Mouse (Mus musculus): ENCODE results near the gene Gucy2c.

Gucy2c gene

DNA sequence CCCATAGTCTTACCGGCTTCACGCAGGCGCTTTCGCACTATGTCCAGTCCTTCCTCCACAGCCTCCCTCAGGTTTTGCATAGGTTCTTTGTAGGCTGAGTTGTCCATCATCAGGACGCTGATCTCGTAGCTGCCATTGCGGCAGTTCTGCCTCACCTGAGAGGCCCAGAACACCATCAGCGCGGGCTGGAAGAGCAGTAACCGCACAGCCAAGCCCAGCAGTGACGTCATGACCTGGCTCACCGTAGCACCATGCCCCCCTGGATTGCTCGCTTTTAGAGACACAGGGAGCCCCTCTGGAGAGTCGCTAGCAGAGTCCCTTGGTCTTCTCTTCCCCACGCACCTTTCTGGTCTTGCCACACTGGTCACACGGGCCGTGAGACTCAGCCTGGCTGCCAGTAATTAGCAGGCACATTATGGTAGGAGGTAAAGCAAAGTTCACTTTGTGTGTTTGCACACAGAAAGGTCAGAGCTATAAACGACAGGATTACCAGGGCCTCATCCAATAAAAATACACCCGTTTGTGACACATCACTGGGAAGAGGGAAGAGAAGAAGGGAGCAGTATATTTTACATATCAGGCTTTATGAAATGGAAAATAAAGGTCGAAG is at the start of gene Gucy2c:
Gucy2c (minus strand) TSS at position 389 of the 610 bp plus-strand sequence.
- DNase-seq (ENCODE audit: extremely low read depth, insufficient read length, low spot score) = no peak

DNA sequence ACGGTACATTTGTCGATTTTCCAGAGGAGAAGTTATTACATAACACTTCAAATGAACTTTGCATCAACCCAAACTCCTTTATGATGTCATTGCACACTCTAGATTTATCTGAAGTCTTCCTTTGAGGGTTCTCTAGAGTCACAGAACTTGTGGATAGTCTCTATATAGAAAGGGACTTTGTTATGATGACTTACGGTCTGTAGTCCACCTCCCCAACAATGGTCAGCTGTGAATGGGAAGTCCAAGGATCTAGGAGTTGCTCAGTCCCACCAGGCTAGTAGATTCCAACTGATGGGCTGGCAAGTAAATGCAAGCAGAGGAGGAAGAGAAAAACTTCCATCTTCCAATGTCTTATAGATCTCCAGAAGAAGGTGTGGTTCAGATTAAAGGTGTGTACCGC is 47.1 kb upstream of the Gucy2c start:
- no peak for DNase-seq (ENCODE audit: extremely low read depth, insufficient read length, low spot score)

DNA sequence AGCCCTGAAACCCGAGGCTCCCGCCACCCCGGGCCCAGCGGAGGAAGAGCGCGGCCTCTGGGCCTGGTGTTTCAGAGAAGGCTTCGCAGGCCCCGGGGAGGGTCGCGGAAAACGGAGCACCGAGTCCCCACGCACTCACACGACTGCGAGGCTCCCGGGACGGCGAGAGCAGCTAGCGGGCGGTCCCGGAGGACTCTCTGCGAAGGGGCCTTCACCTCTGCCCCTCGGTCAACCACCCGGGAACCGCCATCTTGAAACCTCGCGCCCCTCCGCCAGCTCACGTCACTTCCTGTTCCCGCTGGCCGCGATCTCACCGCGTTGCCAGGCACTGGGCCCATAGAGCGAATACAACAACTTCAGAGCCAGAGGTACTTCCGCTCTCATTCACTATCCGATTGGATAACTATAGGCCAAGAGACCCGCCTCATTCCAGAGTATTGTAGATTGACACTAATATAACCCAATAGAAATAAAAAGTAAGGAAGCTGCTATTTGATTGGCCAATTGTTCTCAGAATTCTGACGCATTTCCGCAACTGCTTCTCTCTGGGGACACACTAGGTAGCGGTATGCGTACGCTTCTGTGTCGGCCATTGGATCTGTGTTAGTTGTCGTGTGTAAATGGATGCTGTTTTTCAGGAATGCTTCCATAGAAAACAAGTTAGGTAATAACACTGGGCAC is 46.5 kb upstream of the Gucy2c start, which contains the start of gene Wbp11:
Wbp11 (minus strand) TSS at position 353 of the 681 bp plus-strand sequence.
- DNase-seq (ENCODE audit: extremely low read depth, insufficient read length, low spot score) = peak; percentile 96

DNA sequence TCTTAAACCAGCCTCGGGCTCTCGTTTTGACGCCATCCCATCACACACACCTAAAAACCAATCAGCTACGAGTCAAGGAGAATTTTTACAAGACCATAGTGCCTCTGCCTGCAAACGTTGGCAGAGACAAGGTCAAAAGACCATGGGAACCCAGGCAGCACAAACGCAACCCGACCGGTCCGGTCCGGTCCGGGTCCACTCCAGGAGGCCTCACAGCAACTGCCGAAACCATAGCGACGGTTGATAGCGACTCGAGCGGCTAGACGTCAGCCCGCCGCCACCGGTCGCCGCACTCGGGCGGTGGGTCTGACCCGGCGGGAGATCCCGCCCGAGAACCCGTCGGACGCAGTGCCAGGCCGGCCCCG is 45.9 kb upstream of the Gucy2c start, which contains the start of gene BC049715:
BC049715 (plus strand) TSS at position 111 of the 365 bp plus-strand sequence.
- no peak for DNase-seq (ENCODE audit: extremely low read depth, insufficient read length, low spot score)

DNA sequence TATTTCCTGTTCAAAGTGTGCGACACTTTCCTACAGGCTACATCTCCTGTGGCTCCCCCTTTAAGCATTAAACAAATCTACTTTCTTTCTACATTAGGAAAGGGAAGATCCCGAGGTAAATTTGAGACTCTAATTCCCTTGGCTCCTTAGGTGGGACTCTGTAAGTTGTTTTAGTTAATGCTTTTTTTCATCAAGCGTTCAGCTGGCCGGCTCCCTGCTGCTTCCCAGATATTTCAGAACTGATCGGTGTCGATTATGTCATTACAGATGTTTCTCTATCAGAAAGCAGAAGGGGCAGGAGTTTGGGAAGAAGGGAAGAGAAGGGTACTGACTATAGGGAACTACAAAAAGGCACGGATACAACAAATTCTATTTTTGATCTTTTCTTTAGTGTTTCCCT is 45.6 kb upstream of the Gucy2c start:
- DNase-seq (ENCODE audit: extremely low read depth, insufficient read length, low spot score) = no peak

DNA sequence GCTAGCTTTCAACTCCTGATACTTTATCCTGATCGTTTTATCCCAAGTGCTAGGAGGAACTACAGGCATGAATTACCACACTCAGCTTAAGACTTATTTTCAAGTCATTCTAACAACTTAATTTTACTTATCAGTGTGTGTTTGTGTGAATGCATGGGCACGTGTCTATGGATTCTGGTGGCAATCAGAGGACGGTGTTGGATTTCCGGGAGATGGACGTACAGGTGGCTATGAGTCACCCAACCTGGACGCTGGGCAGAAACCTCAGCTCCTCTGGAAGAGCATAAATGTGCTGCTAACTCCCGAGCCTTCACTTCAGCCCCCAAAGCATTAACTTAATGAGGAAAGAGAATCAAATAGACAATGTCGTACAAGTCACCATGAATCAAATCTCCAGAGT is 43.4 kb upstream of the Gucy2c start:
- no peak for DNase-seq (ENCODE audit: extremely low read depth, insufficient read length, low spot score)

DNA sequence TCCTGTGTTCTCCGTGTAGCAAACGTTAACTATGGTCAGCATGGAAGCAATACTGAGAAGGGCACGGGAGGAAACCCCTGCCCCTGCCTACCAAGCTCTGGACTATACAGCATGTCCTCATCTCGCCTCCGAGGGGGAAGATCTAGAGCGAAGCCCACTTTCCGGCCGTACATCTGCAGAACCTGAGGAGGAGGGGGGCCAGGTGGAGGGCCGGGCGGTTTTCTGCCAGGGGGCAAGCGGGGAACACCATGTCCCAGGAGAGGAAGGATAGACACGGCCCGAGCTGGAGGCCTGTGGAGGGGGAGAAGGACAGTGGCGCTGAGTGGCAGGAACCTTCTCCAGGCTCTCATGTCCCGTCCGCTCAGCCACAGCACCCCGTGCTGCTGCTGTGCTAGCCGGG is 39.5 kb upstream of the Gucy2c start:
- no peak for DNase-seq (ENCODE audit: extremely low read depth, insufficient read length, low spot score)

DNA sequence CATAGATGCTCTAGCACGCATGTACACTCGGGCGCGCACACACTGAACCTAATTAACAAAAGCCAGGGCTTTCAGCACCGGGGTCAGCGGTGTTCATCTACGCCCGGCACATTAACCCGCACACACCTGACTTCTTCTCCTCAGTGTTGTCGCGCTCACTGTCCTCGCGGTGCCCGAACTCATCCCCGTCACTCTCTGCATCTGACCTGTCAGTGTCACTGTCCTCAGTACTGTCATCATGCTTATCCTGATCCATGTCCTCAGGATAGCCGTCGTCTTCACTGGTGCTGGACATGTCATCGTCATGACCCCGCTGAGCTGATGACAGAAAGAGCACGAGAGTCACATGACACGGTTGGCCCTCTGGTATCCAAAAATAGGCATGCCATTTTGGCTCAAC is 38.8 kb upstream of the Gucy2c start:
- no peak for DNase-seq (ENCODE audit: extremely low read depth, insufficient read length, low spot score)

DNA sequence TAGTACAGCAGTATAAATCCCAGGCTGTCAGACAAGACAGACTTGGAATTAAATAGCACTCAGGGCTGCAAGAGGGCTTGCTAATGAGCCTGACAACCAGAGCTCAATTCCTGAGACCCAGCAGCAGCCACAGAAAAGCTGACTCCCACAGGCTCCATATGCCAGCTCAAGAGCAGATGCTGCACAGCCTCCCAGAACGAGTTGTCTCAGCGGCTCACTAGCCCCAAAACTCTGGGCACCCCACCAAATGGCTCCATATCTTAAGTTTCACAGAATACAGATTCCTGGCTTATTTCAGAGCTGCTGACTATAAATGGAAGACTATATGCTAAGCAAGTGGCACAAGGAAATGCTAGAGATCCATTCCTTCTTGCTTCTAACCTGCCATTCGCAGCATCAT is 36.0 kb upstream of the Gucy2c start:
- no peak for DNase-seq (ENCODE audit: extremely low read depth, insufficient read length, low spot score)

DNA sequence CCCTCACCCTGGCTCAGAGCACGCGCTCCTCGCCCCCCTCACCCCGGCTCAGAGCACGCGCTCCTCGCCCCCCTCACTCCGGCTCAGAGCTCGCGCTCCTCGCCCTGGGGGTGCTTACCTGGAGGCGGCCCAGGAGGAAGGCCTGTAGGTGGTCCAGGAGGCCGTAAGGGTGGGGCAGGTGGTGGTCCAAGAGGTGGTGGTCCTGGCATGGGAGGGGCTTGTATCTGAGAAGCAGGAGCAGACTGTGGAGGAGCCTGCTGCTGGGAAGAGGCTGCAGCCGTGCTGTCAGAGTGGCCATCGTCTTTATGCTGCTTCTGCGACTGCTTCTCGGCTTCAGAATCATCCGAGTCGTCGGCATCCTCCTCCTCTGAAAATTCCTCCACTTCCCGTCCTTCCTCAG is 35.3 kb upstream of the Gucy2c start:
- DNase-seq (ENCODE audit: extremely low read depth, insufficient read length, low spot score) = no peak

DNA sequence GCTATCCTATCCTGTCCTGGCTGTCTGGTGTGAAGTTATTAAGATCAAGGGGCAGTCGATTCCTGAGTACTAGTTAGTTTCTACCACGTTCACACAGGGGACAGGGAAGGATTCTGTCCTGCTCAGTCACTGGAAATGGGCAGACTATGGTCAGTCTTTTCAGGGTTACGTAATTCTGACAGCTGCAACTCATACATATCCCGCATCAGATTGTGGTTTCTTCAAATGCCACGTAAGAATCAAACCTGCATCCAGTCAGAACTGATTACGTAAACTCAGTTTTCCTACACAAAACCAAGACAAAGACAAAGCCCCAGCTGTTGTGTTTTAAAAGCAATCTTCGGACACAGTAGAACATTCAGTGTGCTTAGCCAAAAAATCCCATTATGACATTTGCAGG is 33.8 kb upstream of the Gucy2c start:
- no peak for DNase-seq (ENCODE audit: extremely low read depth, insufficient read length, low spot score)

DNA sequence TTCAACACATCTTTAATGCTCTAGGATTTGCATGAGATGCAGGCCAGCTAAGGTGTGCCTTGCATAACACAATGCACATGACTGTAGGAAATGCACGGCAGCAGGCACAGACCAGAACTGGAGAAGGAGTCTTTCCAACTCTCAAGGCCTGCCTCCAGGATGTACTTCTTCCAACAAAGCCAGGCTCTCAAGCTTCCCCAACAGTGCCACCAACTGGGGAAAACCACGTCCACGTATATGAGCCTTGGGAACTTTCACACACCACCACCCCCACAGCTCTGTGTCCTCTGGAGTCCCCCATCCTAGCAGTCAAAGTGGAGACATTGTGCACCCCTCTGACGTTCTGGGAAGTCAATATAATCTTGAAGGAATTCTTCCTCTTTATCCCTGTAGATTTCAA is 31.6 kb upstream of the Gucy2c start:
- no peak for DNase-seq (ENCODE audit: extremely low read depth, insufficient read length, low spot score)

DNA sequence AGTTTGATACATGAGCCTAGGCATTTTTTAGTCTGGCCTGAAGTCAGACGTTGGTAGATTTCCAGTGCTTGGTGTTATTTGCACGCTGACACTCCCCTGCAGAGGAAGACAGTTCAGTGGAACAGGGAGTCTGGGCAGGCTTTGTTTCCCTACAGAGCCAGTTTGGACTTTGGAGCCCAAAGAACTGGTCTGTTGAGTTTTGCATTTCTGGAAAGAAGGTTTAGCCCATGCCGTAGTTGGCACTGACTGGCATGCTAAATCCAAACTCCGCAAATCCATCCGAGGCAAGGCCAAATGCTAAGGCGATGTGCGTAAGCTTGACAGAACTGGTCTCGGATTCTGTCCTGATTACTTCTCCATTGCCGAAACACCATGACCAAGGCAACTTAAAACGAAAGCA is 29.6 kb upstream of the Gucy2c start:
- DNase-seq (ENCODE audit: extremely low read depth, insufficient read length, low spot score) = no peak

DNA sequence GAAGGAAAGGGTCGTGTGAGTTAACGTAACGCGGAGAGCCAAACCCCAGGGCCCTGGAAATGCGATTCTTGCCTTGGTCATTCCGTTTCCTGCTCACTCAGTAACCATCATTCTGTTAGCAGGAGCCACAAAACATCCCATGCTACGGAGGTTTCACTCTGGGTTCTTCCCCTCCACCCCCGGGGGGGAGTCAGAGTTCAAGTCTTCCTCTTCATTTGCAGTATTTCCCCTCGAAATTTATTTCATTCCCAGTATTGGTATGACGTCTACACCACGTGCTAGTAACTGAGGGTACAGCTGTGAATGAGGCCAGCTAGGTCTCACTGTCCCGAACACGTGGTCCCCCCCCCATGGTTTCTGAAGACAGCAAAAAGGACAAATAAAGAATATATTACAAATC is 28.1 kb upstream of the Gucy2c start:
- DNase-seq (ENCODE audit: extremely low read depth, insufficient read length, low spot score) = no peak

DNA sequence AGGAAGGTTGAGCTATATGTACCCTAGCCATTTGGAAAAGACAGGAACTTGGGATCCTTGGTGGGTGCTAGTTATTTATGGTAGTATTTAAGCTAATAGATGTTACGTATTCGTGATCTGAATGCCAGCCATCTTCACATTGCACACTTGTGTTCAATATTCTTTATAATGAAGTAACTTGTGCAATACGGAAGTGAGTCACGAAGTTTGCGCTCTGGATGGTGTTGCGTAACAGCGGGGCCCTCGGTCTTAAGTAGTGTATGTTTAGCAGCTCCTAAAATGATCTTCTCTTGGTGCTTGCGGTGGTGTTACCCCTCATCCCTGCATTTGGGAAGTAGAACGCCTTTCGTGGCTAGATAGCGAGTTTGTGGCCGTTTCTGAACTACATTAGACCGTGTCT is 27.5 kb upstream of the Gucy2c start:
- DNase-seq (ENCODE audit: extremely low read depth, insufficient read length, low spot score) = peak; percentile 72

DNA sequence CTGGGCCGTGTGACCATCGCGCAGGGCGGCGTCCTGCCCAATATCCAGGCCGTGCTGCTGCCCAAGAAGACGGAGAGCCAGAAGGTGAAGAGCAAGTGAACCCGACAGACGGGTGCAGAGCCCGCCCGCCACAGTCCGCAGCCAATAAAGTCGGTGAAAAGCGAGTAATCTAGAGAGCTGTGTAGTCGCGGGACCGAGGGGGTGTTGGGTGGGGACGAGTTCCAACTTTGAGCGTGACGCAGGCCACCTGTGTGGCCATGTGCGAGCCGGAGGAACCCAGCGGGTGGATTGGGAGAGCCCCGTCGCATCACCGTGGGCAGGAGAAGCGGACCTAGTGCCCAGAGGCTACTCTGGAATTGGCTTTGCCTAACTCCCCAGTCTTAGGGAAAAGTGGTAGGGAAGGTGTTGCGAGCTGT is 27.1 kb upstream of the Gucy2c start:
- peak; percentile 82 for DNase-seq (ENCODE audit: extremely low read depth, insufficient read length, low spot score)

DNA sequence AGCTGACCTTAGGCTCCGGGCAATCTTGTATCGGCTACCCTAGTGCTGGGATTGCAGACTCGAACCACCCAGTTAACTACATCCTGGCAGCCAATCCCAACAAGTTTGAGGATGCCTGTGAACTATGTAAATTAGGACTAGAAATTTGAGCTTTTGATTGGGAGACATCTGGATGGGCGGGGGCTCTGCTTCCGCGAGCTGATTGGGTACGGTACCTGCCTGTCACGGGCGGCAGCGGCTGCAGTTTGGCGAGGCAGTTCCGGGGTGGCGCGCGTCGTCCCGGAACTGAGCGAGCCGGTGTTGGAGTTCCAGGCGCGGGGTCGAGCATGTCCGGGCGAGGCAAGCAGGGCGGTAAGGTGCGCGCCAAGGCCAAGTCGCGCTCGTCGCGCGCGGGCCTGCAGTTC is 26.5 kb upstream of the Gucy2c start, which contains the start of gene H2afj:
H2afj (plus strand) TSS at position 231 of the 404 bp plus-strand sequence.
- peak; percentile 99 for DNase-seq (ENCODE audit: extremely low read depth, insufficient read length, low spot score)

DNA sequence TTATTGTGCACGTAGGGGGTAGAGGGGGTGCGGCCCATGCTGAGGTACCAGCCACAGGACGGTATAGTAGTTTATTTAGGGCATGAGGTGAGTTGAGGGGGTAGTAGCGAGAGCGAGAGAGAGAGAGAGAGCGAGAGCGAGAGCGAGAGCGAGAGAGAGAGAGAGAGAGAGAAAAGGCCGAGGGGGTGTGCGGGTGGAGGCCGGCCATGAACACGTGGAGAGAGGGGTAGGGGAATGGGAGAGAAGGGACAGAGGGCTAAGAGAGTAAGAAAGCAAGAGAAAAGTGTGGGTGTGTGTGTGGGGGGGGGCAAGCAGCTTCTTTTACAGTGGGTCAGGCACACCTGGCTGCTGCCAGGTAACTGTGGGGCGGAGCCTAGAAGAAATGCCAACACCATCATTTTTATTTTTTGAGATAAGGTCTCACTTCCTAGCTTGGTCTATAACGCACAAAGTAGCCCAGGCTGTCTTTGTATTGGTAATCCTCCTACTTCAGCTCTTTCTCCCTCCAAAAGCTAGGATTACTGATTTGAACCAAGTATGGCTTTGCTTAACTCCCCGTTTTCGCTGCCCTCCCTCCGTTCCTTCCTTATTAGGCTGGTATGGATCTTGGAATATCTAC is 25.9 kb upstream of the Gucy2c start:
- no peak for DNase-seq (ENCODE audit: extremely low read depth, insufficient read length, low spot score)

DNA sequence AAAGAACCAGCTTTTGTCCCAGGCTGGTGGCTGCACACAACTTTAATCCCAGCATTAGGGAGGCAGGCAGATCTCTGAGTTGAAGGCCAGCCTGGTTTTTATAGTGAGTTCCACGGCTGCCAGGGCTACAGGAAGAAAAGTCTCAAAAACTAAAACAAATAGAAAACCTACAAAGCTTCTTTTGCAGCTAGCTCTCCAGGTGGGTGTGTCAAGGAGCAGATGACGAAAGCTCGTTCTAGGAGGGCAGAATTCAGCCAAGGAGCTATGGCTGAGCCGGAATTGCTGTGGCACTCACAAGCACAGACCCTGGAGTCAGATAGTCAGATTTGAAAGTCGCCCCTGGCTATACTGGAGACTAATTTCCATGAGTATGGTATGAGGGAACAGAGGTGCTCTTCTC is 25.3 kb upstream of the Gucy2c start:
- DNase-seq (ENCODE audit: extremely low read depth, insufficient read length, low spot score) = no peak

DNA sequence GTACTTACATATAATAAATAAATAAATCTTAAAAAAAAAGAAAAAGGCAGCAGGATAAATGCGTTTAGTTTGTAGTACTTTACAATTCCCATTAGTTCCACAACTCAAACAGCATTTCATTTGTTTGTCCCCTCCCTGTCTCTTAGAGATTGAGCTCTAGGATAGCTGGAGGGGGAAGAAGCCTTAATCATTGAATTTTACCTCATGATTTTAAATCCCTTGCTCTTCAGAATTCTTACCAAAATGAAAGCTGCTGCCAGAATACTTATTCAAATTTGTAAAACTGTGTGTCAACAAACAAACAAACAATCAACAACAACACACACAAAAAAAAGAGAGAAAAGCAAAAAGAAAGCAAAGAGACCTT is 23.8 kb upstream of the Gucy2c start:
- no peak for DNase-seq (ENCODE audit: extremely low read depth, insufficient read length, low spot score)

DNA sequence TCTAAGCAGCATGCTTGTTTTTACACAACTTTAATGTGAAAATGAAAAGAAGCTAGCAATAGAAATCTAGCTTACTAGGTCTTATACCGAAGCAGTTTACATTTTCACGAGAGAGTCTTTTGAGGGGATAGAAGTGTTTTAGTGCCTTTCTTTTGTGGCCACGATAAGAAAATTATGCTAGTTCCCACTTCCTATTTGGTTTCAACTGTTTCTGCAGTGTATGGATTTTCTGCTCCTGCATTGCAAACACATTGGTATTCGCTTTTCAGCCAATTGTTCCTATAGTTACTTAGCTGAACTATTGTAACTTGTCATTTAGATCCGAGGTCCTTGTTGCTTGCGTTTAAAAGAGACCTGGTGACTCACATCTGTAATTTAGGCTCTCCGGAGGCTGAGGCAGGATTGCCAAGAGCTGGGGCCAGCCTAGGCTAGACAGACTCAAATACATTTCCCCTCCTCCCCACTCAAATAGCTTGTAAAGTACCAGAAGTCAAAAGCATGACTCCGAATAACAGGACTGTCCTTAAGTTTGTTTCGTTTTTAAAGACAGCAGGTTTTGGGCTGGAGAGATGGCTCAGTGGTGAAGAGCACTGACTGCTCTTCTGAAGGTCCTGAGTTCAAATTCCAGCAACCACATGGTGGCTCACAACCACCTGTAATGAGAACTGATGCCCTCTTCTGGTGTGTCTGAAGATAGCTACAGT is 23.3 kb upstream of the Gucy2c start:
- DNase-seq (ENCODE audit: extremely low read depth, insufficient read length, low spot score) = peak; percentile 77

All from 3134 (cell line).